Mouse (Mus musculus) embryonic facial prominence, embryonic 14.5 days (tissue): Measurements from ENCODE around the gene Hspb2. TPM values are rescaled to one million over a fixed set of nuclear protein-coding genes. Genes with fewer than 3 reads are reported as not detected.

Experiments used
- ATAC-seq: fragments of 200-750 bp; cut with Nextera tagmentation; 2 replicates; pipeline ENCODE4 v1.8.0; 2017; ENCODE audit warnings: low read depth, moderate number of reproducible peaks, moderate TSS enrichment
- DNase-seq: peaks from one replicate; pipeline ENCODE4 v3.0.0-alpha.2; 2015; ENCODE audit warnings: low spot score
- H3K27ac ChIP-seq: fragments of 300-500 bp; sonication (generic); replicated peaks from 2 replicates; pipeline ENCODE4 v1.5.1; 2014; ENCODE audit warnings: low read depth, mild to moderate bottlenecking, low read length, moderate library complexity
- H3K27me3 ChIP-seq: fragments of 300-500 bp; sonication (generic); replicated peaks from 2 replicates; pipeline ENCODE4 v1.6.1; 2014; ENCODE audit warnings: low read length; ENCODE audit not compliant: control insufficient read depth, insufficient read depth
- H3K36me3 ChIP-seq: fragments of 300-500 bp; sonication (generic); 2 replicates; pipeline ENCODE4 v1.6.1; 2014; ENCODE audit warnings: low read length, mixed read lengths; ENCODE audit not compliant: control insufficient read depth, insufficient read depth
- H3K4me1 ChIP-seq: fragments of 300-500 bp; sonication (generic); 2 replicates; pipeline ENCODE4 v1.6.1; 2014; ENCODE audit warnings: antibody characterized with exemption, low read length; ENCODE audit not compliant: control insufficient read depth, insufficient read depth
- H3K4me2 ChIP-seq: fragments of 300-500 bp; sonication (generic); 2 replicates; pipeline ENCODE4 v1.6.1; 2014; ENCODE audit warnings: low read depth, mild to moderate bottlenecking, low read length, moderate library complexity, mixed read lengths
- H3K4me3 ChIP-seq: fragments of 300-500 bp; sonication (generic); 2 replicates; pipeline ENCODE4 v1.5.1; 2014; ENCODE audit warnings: low read depth, mild to moderate bottlenecking, low read length
- H3K9ac ChIP-seq: fragments of 300-500 bp; sonication (generic); 2 replicates; pipeline ENCODE4 v1.6.1; 2014; ENCODE audit warnings: low read depth, mild to moderate bottlenecking, low read length, moderate library complexity, mixed read lengths
- H3K9me3 ChIP-seq: fragments of 300-500 bp; sonication (generic); 2 replicates; pipeline ENCODE4 v1.6.1; 2016; ENCODE audit warnings: low read length; ENCODE audit not compliant: control insufficient read depth
- WGBS: fragments of 180-500 bp; shearing (Covaris S2); extraction: QIAGEN DNeasy Blood & Tissue Kit; methylation state at CpG from one replicate; pipeline ENCODE4 v1.1.7; 2014; 5-methylcytosine and 5-hydroxymethylcytosine counted together
- polyA plus RNA-seq: library from polyadenylated mRNA; unstranded; fragments of >200 nt; fragmentation: Nextera tagmentation; extraction: Ambion mirVana; gene quantifications from 2 replicates; pipeline ENCODE4 v1.2.1, GENCODE M21; 2014

Gene Hspb2
- polyA plus RNA-seq, 1 experiment from 2014 or later = 136 TPM

- Histone ChIP-seq H3K27ac (no peak overlapping the region), H3K4me2 (no peak overlapping the region), H3K9me3 (no peaks in the 10 kb centered on the region), H3K36me3 (peaks cover 15% of the 10 kb centered on the region; the same call in 1 of the 2 replicates), H3K9ac (no peak overlapping the region), H3K4me1 (no peaks in the 10 kb centered on the region), H3K27me3 (no peaks in the 10 kb centered on the region), H3K4me3 (no peak overlapping the region)
- WGBS = 35% methylated on average over 4 of the region's 4 CpGs
- ATAC-seq = no peak
- DNase-seq = no peak
These were observed 38.0 kb downstream of the Hspb2 start for GRCm38 (mm10) chr9:50714188-50714587.

DNA sequence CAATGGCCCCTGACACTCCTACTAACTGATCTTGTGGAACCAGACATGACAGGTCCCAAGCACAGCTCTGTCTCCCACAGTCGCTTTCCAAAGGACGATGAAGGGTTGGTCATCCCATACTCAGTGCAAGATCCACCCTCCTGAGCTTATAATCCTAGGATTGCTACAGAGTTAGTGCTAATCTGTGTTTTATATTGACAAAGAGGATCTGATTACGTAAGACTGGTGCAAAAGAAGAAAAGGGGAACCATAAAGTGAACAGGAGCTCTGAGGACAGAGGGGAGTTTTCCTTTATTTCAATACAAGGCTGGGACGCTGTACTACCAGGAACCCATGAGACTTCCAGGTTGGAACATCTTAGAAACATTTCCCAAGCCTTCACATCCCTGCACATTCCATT, 40.8 kb downstream of the Hspb2 start:
- ATAC-seq = no peak
- WGBS = 85% methylated on average over 4 of the region's 4 CpGs
- no peak overlapping the region for H3K9ac ChIP-seq

GRCm38 (mm10) chr9:50709108-50709507, 43.0 kb downstream of the Hspb2 start:
- Histone ChIP-seq H3K27ac (no peak overlapping the region), H3K4me3 (no peak overlapping the region), H3K27me3 (no peaks in the 10 kb centered on the region), H3K4me1 (no peaks in the 10 kb centered on the region), H3K4me2 (no peak overlapping the region), H3K9me3 (no peaks in the 10 kb centered on the region), H3K9ac (no peak overlapping the region), H3K36me3 (peaks cover 16% of the 10 kb centered on the region; the same call in 1 of the 2 replicates)
- DNase-seq (no peak), ATAC-seq (no peak)
- WGBS = 35% methylated on average over 2 of the region's 2 CpGs

More for the DNA sequence above, 40.8 kb downstream of the Hspb2 start:
- Histone ChIP-seq H3K4me3 (no peak overlapping the region), H3K36me3 (peaks cover 21% of the 10 kb centered on the region; the same call in 1 of the 2 replicates), H3K4me1 (no peaks in the 10 kb centered on the region), H3K27me3 (no peaks in the 10 kb centered on the region), H3K27ac (no peak overlapping the region), H3K9me3 (no peaks in the 10 kb centered on the region), H3K4me2 (no peak overlapping the region)
- DNase-seq = no peak

DNA sequence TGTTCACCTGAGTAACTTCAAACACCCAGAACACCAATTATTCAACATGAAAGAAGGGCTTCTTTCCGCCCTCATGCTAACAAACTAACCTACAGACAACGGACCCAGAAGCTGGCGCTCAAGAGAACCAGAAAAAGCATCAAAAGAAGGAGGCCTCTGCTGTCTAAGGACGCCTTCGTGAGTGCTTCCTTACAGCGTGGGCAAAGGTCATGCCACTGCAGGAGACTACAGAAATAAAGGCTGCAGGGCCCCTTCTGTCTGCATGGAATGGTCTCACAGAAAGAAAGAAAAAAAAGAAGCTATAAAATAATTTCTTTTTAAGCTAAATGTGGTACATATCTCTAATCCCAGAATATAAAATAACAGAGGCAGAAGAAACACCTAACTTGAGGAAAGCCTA, 47.2 kb downstream of the Hspb2 start:
- no peak overlapping the region for H3K27ac ChIP-seq
- peaks cover 21% of the 10 kb centered on the region for H3K36me3 ChIP-seq
- H3K9ac ChIP-seq = no peak overlapping the region
- ATAC-seq = no peak
- H3K4me1 ChIP-seq = no peaks in the 10 kb centered on the region
- no peaks in the 10 kb centered on the region for H3K27me3 ChIP-seq
- no peak overlapping the region for H3K4me2 ChIP-seq
- 66% methylated on average over 6 of the region's 6 CpGs for WGBS
- DNase-seq = no peak
- no peak overlapping the region for H3K4me3 ChIP-seq
- no peaks in the 10 kb centered on the region for H3K9me3 ChIP-seq

Other genes with a start within 250 kb of the Hspb2 start
- 61.3 and 63.3 TPM in 2 replicates for gene Pts, start 223.6 kb downstream of the Hspb2 start, polyA plus RNA-seq
- 6.1 and 7.7 TPM in 2 replicates for gene Il18, start 197.5 kb downstream of the Hspb2 start, polyA plus RNA-seq
- gene Bco2, start 197.2 kb downstream of the Hspb2 start, polyA plus RNA-seq = 0.15 and 0.16 TPM in 2 replicates
- gene Tex12, start 191.0 kb downstream of the Hspb2 start, polyA plus RNA-seq = 0.21 TPM in 1 of 2 replicates, not detected in the other
- 300 and 330 TPM in 2 replicates for gene Sdhd, start 148.5 kb downstream of the Hspb2 start, polyA plus RNA-seq
- 239 and 285 TPM in 2 replicates for gene Timm8b, start 148.4 kb downstream of the Hspb2 start, polyA plus RNA-seq
- 3.2 and 5.8 TPM in 2 replicates for gene Pih1d2, start 135.0 kb downstream of the Hspb2 start, polyA plus RNA-seq
- 21.5 and 24.3 TPM in 2 replicates for gene Nkapd1, start 134.9 kb downstream of the Hspb2 start, polyA plus RNA-seq
- 60.1 and 65.9 TPM in 2 replicates for gene Dlat, start 92.6 kb downstream of the Hspb2 start, polyA plus RNA-seq
- 14.0 and 16.9 TPM in 2 replicates for gene Dixdc1, start 12.8 kb downstream of the Hspb2 start, polyA plus RNA-seq
- 4.0 and 6.8 TPM in 2 replicates for gene 2310030G06Rik, start 5.8 kb downstream of the Hspb2 start, polyA plus RNA-seq
- 218 and 275 TPM in 2 replicates for gene Cryab, start 1.0 kb downstream of the Hspb2 start, polyA plus RNA-seq
- 10.2 and 14.2 TPM in 2 replicates for gene Fdxacb1, start 15.9 kb upstream of the Hspb2 start, polyA plus RNA-seq
- gene Alg9, start 22.7 kb upstream of the Hspb2 start, polyA plus RNA-seq = 35.7 and 38.2 TPM in 2 replicates
- gene 1110032A03Rik, start 23.2 kb upstream of the Hspb2 start, polyA plus RNA-seq = 32.5 and 41.2 TPM in 2 replicates
- gene Ppp2r1b, start 92.9 kb upstream of the Hspb2 start, polyA plus RNA-seq = 55.7 and 60.0 TPM in 2 replicates